Mouse (Mus musculus): ENCODE measurements around the gene Rrp12. TPM values are rescaled to one million over a fixed set of nuclear protein-coding genes. Genes with fewer than 3 reads are reported as not detected.

Rrp12 gene
- polyA plus RNA-seq, 1 experiment from 2014 or later = 16.6 TPM

GRCm38 (mm10) chr19:41844345-41844744 lies 51.6 kb downstream of the Rrp12 start:
- H3K27me3 ChIP-seq (replicated peaks; ENCODE audit: control insufficient read depth, insufficient read depth, low read length) = no peaks in the 10 kb centered on the region
- H3K4me1 ChIP-seq (ENCODE audit: control insufficient read depth, insufficient read depth, low read depth, low read length) = peaks cover 12% of the 10 kb centered on the region
- no peak overlapping the region for H3K27ac ChIP-seq (ENCODE audit: low read depth, low read length)
- H3K9me3 ChIP-seq (ENCODE audit: control insufficient read depth, low read length) = no peaks in the 10 kb centered on the region
- H3K9ac ChIP-seq (ENCODE audit: low read depth, low read length) = no peak overlapping the region
- H3K4me2 ChIP-seq (ENCODE audit: low read length) = no peak overlapping the region
- H3K4me3 ChIP-seq (ENCODE audit: low read length) = no peak overlapping the region
- no peaks in the 10 kb centered on the region for H3K36me3 ChIP-seq (ENCODE audit: control insufficient read depth, insufficient read depth, low read length)
- no peak for ATAC-seq
- WGBS = 89% methylated on average over 6 of the region's 6 CpGs

- no peak for ATAC-seq
- H3K27ac ChIP-seq (ENCODE audit: low read depth, low read length) = no peak overlapping the region
- H3K27me3 ChIP-seq (replicated peaks; ENCODE audit: control insufficient read depth, insufficient read depth, low read length) = no peaks in the 10 kb centered on the region
- H3K36me3 ChIP-seq (ENCODE audit: control insufficient read depth, insufficient read depth, low read length) = no peaks in the 10 kb centered on the region
- H3K9me3 ChIP-seq (ENCODE audit: control insufficient read depth, low read length) = no peaks in the 10 kb centered on the region
- peaks cover 12% of the 10 kb centered on the region for H3K4me1 ChIP-seq (ENCODE audit: control insufficient read depth, insufficient read depth, low read depth, low read length)
- no peak overlapping the region for H3K9ac ChIP-seq (ENCODE audit: low read depth, low read length)
- H3K4me3 ChIP-seq (ENCODE audit: low read length) = no peak overlapping the region
- H3K4me2 ChIP-seq (ENCODE audit: low read length) = no peak overlapping the region
- 89% methylated on average over 4 of the region's 4 CpGs for WGBS
Measured at GRCm38 (mm10) chr19:41842706-41843105, 53.3 kb downstream of the Rrp12 start.

- 82% methylated on average over 4 of the region's 4 CpGs for WGBS
- no peak for ATAC-seq
- Histone ChIP-seq H3K9ac (ENCODE audit: low read depth, low read length) (no peak overlapping the region), H3K4me2 (ENCODE audit: low read length) (no peak overlapping the region), H3K4me3 (ENCODE audit: low read length) (no peak overlapping the region), H3K27ac (ENCODE audit: low read depth, low read length) (no peak overlapping the region), H3K4me1 (ENCODE audit: control insufficient read depth, insufficient read depth, low read depth, low read length) (peaks cover 12% of the 10 kb centered on the region), H3K27me3 (replicated peaks; ENCODE audit: control insufficient read depth, insufficient read depth, low read length) (no peaks in the 10 kb centered on the region), H3K36me3 (ENCODE audit: control insufficient read depth, insufficient read depth, low read length) (no peaks in the 10 kb centered on the region), H3K9me3 (ENCODE audit: control insufficient read depth, low read length) (no peaks in the 10 kb centered on the region)
Measured at GRCm38 (mm10) chr19:41842196-41842595, 53.8 kb downstream of the Rrp12 start.

GRCm38 (mm10) chr19:41841105-41841750 lies 54.7 kb downstream of the Rrp12 start:
- Histone ChIP-seq H3K27me3 (replicated peaks; ENCODE audit: control insufficient read depth, insufficient read depth, low read length) (no peaks in the 10 kb centered on the region), H3K4me1 (ENCODE audit: control insufficient read depth, insufficient read depth, low read depth, low read length) (peaks cover 5% of the 10 kb centered on the region), H3K4me2 (ENCODE audit: low read length) (no peak overlapping the region), H3K27ac (ENCODE audit: low read depth, low read length) (no peak overlapping the region), H3K36me3 (ENCODE audit: control insufficient read depth, insufficient read depth, low read length) (no peaks in the 10 kb centered on the region), H3K9ac (ENCODE audit: low read depth, low read length) (no peak overlapping the region), H3K4me3 (ENCODE audit: low read length) (no peak overlapping the region), H3K9me3 (ENCODE audit: control insufficient read depth, low read length) (no peaks in the 10 kb centered on the region)
- ATAC-seq = no peak
- WGBS = 85% methylated on average over 7 of the region's 7 CpGs

DNA sequence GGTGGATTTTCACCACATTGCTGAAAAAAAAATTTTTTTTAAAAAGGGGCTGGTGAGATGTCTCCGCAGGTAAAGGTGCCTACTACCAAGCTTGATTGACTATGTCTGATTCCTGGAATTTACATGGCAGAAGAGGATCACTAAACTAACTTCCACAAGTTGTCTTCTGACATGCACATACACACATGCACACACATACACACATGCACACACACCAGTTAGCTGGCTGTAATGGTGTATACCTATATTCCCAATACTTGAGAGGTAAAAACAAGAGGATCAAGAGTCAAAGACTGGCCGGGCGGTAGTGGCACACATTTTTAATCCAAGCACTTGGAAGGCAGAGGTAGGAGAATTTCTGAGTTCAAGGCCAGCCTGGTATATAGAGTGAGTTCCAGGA lies 56.3 kb downstream of the Rrp12 start:
- Histone ChIP-seq H3K27me3 (replicated peaks; ENCODE audit: control insufficient read depth, insufficient read depth, low read length) (no peaks in the 10 kb centered on the region), H3K4me3 (ENCODE audit: low read length) (no peak overlapping the region), H3K9ac (ENCODE audit: low read depth, low read length) (no peak overlapping the region), H3K27ac (ENCODE audit: low read depth, low read length) (no peak overlapping the region), H3K9me3 (ENCODE audit: control insufficient read depth, low read length) (no peaks in the 10 kb centered on the region), H3K4me2 (ENCODE audit: low read length) (no peak overlapping the region), H3K4me1 (ENCODE audit: control insufficient read depth, insufficient read depth, low read depth, low read length) (peaks cover 9% of the 10 kb centered on the region), H3K36me3 (ENCODE audit: control insufficient read depth, insufficient read depth, low read length) (no peaks in the 10 kb centered on the region)
- WGBS = 99% methylated on average over 3 of the region's 3 CpGs
- ATAC-seq = no peak

DNA sequence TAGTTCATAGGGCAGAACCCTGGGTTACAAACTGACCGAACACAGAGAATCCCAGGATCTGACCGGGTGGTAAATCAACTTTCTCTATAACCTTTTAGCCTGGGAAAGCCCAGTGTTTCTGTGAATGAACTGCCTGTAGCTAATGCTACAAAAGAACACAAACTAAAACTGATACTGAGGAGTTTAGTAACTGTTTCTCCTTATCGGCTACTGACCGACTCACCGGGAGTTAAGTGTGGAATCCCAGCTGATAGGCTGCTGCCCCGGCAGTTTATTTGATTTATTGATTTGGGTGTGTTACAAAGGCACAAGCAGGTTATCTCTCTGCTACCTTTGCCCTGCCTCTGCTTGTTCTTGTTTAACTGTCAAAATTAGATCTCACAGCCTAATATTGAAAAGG lies 57.2 kb downstream of the Rrp12 start:
- Histone ChIP-seq H3K9ac (ENCODE audit: low read depth, low read length) (no peak overlapping the region), H3K4me2 (ENCODE audit: low read length) (no peak overlapping the region), H3K36me3 (ENCODE audit: control insufficient read depth, insufficient read depth, low read length) (no peaks in the 10 kb centered on the region), H3K27me3 (replicated peaks; ENCODE audit: control insufficient read depth, insufficient read depth, low read length) (no peaks in the 10 kb centered on the region), H3K4me1 (ENCODE audit: control insufficient read depth, insufficient read depth, low read depth, low read length) (peaks cover 9% of the 10 kb centered on the region), H3K9me3 (ENCODE audit: control insufficient read depth, low read length) (no peaks in the 10 kb centered on the region), H3K27ac (ENCODE audit: low read depth, low read length) (no peak overlapping the region), H3K4me3 (ENCODE audit: low read length) (no peak overlapping the region)
- ATAC-seq = no peak
- WGBS = 75% methylated on average over 6 of the region's 6 CpGs

DNA sequence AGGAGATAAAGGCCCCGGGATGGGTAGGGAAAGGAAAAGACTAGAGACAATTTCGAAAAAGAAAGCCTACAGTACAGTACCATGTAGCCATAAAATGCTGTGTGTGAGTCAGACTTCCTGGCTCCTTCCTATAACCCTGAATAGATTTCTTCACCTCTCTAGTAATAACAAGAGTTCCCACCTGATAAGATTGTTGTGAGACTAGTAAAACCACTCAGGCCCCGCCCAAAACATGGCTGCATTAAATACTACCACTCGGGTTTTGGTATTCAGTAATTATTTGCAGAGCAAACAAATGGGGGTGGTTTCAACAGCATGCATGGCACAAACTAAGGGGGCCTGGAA lies 58.1 kb downstream of the Rrp12 start:
- H3K4me2 ChIP-seq (ENCODE audit: low read length) = no peak overlapping the region
- H3K4me3 ChIP-seq (ENCODE audit: low read length) = no peak overlapping the region
- no peak overlapping the region for H3K27ac ChIP-seq (ENCODE audit: low read depth, low read length)
- no peaks in the 10 kb centered on the region for H3K27me3 ChIP-seq (replicated peaks; ENCODE audit: control insufficient read depth, insufficient read depth, low read length)
- no peak overlapping the region for H3K9ac ChIP-seq (ENCODE audit: low read depth, low read length)
- H3K4me1 ChIP-seq (ENCODE audit: control insufficient read depth, insufficient read depth, low read depth, low read length) = peaks cover 10% of the 10 kb centered on the region
- H3K9me3 ChIP-seq (ENCODE audit: control insufficient read depth, low read length) = no peaks in the 10 kb centered on the region
- ATAC-seq = no peak
- H3K36me3 ChIP-seq (ENCODE audit: control insufficient read depth, insufficient read depth, low read length) = no peaks in the 10 kb centered on the region
- WGBS = 71% methylated on average over 4 of the region's 4 CpGs

DNA sequence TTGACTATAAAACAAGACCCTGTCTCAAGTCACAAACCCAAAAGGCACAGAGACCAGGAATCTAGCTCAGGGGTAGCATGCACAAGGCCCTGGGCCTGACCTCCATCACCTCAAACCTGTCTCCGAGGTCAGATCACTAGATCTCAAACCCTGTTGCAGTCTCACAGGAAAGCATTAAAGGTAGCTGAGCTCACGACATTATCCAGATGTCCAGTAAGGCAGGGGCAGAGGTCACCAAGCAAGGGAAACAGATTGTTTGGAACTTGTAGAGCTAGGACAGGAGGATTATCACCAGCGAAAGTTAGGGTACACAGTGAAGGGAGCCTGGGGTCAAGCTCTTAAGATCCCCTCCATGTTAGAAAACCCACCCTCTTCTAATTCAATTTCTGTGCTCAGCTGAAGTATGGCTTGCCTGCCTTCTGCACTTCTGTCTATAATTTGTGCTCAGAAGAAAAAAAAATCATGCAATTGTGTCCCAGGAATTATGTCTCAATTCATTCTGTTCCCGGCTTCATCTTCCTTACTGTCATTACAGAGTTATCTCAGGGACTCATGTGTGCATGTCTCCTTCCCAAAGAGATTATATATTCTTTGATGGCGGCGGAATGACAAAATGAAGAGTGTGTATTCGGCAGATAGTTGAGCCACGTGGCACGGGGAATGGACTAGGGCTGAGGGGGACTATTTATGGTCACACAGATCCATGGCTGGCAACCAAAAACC lies 58.6 kb downstream of the Rrp12 start:
- Histone ChIP-seq H3K4me3 (ENCODE audit: low read length) (no peak overlapping the region), H3K9me3 (ENCODE audit: control insufficient read depth, low read length) (no peaks in the 10 kb centered on the region), H3K4me1 (ENCODE audit: control insufficient read depth, insufficient read depth, low read depth, low read length) (peaks cover 16% of the 10 kb centered on the region), H3K9ac (ENCODE audit: low read depth, low read length) (no peak overlapping the region), H3K36me3 (ENCODE audit: control insufficient read depth, insufficient read depth, low read length) (no peaks in the 10 kb centered on the region), H3K4me2 (ENCODE audit: low read length) (no peak overlapping the region), H3K27me3 (replicated peaks; ENCODE audit: control insufficient read depth, insufficient read depth, low read length) (no peaks in the 10 kb centered on the region), H3K27ac (ENCODE audit: low read depth, low read length) (no peak overlapping the region)
- no peak for ATAC-seq
- WGBS = 81% methylated on average over 9 of the region's 9 CpGs

GRCm38 (mm10) chr19:41836719-41837118 lies 59.3 kb downstream of the Rrp12 start:
- no peak overlapping the region for H3K9ac ChIP-seq (ENCODE audit: low read depth, low read length)
- peaks cover 22% of the 10 kb centered on the region for H3K4me1 ChIP-seq (ENCODE audit: control insufficient read depth, insufficient read depth, low read depth, low read length)
- 52% methylated on average over 3 of the region's 3 CpGs for WGBS
- H3K27me3 ChIP-seq (replicated peaks; ENCODE audit: control insufficient read depth, insufficient read depth, low read length) = no peaks in the 10 kb centered on the region
- H3K9me3 ChIP-seq (ENCODE audit: control insufficient read depth, low read length) = no peaks in the 10 kb centered on the region
- H3K27ac ChIP-seq (ENCODE audit: low read depth, low read length) = no peak overlapping the region
- H3K4me3 ChIP-seq (ENCODE audit: low read length) = no peak overlapping the region
- no peak for ATAC-seq
- no peak overlapping the region for H3K4me2 ChIP-seq (ENCODE audit: low read length)
- H3K36me3 ChIP-seq (ENCODE audit: control insufficient read depth, insufficient read depth, low read length) = no peaks in the 10 kb centered on the region
